Mouse (Mus musculus) splenic B cell, adult 2 months (primary cell): ENCODE measurements around the gene Smyd2.

Experiments
- DNase-seq: peaks from one replicate; pipeline ENCODE4 v3.0.0-alpha.2; 2011; ENCODE audit warnings: low read depth, low spot score
- H3K27me3 ChIP-seq: 2 replicates; pipeline ENCODE4 v1.6.1; 2012; ENCODE audit warnings: mild to moderate bottlenecking, low read length, moderate library complexity, mixed read lengths; ENCODE audit not compliant: control insufficient read depth, poor library complexity, insufficient read depth, severe bottlenecking
- H3K36me3 ChIP-seq: 2 replicates; pipeline ENCODE4 v1.6.1; 2012; ENCODE audit warnings: mild to moderate bottlenecking, low read length, moderate library complexity, mixed read lengths; ENCODE audit not compliant: control insufficient read depth, poor library complexity, insufficient read depth, severe bottlenecking

Gene Smyd2

DNA sequence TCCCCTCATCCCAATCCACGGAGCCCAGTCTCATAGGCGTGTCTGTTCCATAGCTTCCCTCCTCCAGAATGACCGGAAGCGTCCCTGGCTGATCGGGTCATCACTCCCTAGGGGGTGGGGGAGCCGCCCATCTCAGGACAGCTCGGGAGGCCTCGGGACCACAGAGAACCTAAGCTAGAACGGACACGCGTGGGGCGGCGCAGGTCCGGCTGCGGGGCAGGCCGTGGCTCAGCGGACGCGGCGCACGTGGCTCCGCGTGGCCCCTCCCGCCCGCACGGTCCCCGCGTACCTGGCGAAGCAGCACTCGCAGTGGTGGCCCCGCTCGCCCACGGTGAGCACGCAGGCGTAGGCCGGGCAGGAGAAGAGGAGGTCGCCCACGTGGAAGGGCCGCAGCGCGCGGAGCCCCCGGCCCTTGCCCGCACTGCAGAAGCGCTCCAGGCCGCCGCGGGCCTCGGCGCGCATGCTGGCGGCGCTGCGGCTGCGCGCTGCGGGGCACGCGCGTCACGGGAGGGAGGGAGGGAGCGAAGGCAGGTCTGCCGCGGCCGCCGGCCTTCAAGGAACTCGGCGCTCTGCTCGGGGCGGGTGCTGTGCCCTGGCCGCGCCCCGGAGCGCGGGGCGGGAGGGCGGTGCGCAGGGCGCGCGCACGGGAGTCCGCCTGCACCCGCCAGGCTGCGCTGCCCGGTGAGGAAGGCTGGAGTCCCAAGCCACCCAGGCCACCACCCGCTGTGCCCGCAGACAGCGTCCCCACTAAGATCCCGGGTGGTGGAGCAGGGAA lies at the start of gene Smyd2:
Gene Smyd2, minus strand, starts transcription at position 546 of the 775 bp plus-strand sequence.
- peak; percentile 59 for DNase-seq
- no peaks in the 10 kb centered on the region for H3K27me3 ChIP-seq
- H3K36me3 ChIP-seq = no peaks in the 10 kb centered on the region

DNA sequence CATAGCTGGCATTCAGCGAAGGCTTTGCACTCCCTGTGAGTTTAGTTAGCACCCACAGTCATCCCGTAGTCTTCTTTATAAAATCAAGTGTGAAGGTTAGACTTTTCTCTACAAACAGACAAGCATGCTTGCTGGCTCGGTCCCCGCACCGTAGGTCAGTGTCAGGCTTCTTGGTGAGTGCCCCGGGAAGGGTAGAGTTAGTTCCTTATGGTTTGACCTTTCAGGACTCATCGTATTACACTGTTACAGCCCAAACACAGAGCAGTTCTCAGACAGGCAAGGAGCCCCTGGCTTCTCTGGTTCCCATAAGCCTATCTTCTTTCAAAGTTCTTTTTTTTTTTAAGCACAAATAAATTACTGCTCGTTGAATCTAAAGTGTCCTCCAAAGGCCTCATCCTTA lies 48.2 kb upstream of the Smyd2 start:
- DNase-seq = no peak
- Histone ChIP-seq H3K36me3 (no peaks in the 10 kb centered on the region), H3K27me3 (no peaks in the 10 kb centered on the region)

DNA sequence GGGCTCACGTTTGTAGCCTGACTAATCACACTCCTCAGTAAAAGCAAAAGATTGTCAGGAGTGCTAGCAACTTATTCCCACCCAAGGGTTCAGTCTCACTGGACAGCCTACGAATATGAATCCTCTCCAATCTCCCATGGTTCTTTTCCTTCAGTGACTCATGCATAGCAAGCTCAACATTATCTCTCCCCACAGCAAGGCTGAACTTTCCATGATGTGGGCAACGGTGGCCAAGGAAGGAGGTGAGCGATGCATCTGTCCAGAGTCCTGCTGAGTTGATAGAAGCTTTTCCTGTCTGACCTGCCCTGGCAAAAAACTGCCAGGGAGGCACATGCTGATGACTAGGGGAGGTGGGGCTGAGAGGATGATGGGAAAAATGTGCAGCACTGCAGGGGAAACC lies 45.9 kb upstream of the Smyd2 start:
- no peak for DNase-seq
- H3K36me3 ChIP-seq = no peaks in the 10 kb centered on the region
- no peaks in the 10 kb centered on the region for H3K27me3 ChIP-seq

DNA sequence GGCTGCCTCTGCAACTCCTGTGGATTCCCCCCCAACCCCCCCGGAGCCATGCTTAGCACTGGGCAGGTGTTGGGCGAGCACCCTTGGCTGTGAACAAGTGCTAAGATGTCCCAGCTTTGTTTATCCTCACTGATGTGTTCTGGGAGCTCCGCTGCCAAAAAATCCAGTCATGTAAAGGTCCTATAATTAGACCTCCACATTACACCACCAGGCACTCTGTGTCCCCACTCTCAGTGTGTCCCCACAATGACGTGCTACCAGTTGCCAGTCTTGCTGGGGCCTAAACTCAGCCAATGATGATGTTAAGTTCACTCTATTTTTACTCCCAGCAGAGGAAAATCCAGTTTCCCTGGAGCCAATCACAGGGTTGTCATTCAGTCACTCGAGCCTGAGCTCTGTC lies 38.3 kb upstream of the Smyd2 start:
- Histone ChIP-seq H3K27me3 (no peaks in the 10 kb centered on the region), H3K36me3 (no peaks in the 10 kb centered on the region)
- DNase-seq = no peak

DNA sequence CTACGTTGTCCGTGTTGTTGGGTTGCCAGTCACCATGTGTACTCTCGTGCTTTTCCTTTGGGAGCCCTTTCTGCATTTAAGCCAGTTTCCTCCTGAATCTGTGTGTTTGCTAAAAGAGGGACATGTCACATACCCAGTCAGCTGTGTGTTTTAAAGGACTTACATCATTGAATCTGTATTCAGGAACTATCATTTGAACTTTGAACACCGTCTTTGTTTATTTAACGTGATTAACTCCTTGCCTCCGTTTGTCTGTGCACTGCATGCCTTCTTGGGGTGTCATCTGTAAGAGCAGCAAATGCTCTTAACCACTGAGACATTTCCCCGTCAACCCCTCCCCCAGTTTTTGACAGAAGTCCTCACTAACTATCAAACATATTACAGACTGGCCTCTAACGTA lies 37.6 kb upstream of the Smyd2 start:
- no peak for DNase-seq
- Histone ChIP-seq H3K27me3 (no peaks in the 10 kb centered on the region), H3K36me3 (no peaks in the 10 kb centered on the region)

DNA sequence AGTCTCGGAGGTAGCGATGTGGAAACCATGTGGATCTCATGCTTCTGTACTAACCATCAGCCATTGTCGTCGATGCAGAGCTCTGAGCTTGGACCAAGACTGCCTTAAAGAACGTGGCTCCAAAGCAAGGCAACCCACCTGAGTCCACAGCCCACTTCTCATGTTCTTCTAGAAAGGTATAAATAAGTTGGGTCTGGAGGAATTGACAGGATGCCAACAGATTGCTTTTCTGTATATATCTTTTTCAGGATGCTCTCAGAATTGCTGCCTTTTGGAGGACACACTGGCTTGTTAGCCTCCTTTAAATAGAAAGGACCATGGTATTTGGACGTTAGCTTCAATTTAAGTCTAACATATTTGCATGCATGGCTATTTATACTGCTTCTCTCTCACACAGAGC lies 29.7 kb upstream of the Smyd2 start:
- no peaks in the 10 kb centered on the region for H3K36me3 ChIP-seq
- H3K27me3 ChIP-seq = no peaks in the 10 kb centered on the region
- DNase-seq = no peak

DNA sequence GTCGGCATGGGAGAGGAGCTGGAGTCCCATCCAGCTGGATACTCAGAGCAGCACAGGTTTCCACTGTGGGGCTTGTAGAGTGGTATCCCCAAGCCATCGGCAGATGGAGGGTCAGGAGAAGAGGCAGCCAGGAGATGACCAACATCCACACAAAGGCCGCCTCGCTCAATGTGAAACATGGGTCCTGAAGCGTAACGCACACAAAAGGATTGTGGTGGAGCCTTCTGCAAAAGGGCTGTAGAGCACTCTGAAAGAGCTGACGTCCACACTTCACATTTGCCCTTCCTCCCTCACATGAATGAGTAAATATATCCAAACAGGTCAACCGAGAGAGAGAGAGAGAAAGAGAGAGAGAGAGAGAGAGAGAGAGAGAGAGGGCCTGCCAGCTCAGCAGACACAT lies 25.2 kb upstream of the Smyd2 start:
- Histone ChIP-seq H3K27me3 (no peaks in the 10 kb centered on the region), H3K36me3 (no peaks in the 10 kb centered on the region)
- DNase-seq = no peak

DNA sequence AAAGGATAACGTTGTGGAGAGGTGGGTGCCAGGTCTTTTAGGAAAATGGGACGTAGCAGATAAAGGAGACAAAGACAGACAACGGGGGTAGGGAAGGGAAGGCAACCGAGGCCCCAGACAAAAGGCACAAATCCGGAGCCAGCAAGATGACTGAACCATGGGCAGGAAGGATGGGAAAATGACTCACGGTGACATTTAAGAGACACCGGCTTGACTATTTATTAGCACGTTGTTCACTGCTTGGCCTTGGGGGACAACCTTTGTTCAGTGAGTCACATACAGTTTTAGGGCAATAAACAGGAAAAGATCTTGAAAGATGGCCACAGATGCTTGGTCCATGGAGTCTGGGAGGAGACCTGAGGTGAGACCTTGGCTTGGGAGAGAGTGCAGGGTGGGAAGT lies 24.0 kb upstream of the Smyd2 start:
- no peak for DNase-seq
- H3K36me3 ChIP-seq = no peaks in the 10 kb centered on the region
- H3K27me3 ChIP-seq = no peaks in the 10 kb centered on the region

DNA sequence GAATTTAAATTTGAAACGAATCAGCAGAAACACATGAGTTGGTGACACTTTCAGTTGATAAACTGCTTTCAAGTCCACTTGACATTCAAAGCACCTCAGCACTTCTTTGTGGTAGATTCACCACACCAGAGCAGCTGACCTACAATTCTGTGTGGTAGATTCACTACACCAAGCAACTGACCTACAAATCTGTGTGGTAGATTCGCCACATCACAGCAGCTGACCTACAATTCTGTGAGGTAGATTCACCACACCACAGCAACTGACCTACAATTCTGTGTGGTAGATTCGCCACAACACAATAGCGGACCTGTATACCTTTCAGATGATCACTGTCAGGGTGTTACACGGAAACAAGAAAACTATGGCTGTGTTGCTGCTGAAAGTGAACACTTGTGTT lies 19.6 kb upstream of the Smyd2 start:
- Histone ChIP-seq H3K27me3 (no peaks in the 10 kb centered on the region), H3K36me3 (no peaks in the 10 kb centered on the region)
- DNase-seq = no peak

DNA sequence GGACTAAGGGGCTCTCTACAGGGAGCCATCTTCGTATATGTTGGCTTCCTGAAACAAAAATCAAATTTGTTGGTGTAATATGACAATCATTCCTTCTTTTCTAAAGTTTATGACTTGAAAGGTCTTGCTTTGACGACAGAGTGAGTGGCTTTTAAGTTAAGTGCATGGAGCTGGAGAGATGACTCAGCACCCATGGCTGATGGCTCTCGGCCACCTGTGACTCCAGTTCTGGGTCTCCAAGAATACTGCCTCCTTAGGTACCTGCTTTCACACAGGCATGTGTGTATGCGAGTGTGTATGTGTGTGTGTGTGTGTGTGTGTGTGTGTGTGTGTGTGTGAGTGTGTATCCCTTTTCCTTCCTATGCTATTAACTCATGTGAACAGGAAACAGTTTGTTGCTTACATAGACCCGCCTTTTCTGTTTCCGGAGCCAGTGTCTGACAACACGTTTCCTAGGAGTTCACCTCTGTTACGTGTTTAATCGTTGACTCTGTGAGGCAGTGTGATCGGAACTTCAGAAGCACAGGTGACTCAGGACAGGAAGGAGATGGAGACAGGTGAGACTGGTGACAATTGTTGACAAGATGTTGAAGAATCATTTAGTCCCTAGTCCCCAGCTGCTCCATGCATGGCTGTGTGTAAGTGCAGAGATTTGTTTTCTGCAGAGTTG lies 14.4 kb upstream of the Smyd2 start:
- no peak for DNase-seq
- Histone ChIP-seq H3K27me3 (no peaks in the 10 kb centered on the region), H3K36me3 (no peaks in the 10 kb centered on the region)

DNA sequence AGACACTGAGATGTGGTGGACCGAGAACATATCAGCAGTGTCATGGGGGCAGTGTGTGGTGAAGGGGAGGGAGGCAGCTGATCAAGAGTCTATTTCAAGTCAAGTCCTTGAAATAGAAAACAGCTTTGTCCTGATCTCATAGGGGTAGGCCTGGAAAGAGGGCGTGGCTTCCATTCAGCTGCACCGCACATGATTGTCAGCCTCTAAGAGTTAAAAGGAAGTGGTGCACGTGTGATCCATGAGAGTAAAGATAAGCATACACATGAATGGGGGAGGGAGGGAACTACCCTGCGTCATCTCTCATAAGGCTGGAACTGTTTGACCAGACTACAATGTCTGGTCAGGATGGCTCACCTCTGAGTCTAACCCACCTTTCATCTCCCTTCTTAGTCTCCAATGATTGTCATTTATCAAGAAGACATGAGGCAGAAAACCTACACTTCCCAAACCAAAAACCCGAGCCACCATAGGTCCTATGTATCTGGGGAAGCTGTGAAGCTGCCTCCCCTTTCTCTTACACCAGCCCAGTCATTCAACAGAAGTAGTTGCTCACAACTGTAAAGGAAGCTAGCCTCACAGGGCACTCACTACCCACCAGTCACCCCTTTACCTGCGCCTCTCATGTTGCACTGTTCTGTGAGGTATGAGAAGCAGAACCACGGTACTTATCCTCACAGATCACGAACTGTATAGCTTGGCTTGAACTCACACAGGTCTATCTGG lies 11.5 kb upstream of the Smyd2 start:
- H3K27me3 ChIP-seq = no peaks in the 10 kb centered on the region
- peak; percentile 34 for DNase-seq
- H3K36me3 ChIP-seq = no peaks in the 10 kb centered on the region

DNA sequence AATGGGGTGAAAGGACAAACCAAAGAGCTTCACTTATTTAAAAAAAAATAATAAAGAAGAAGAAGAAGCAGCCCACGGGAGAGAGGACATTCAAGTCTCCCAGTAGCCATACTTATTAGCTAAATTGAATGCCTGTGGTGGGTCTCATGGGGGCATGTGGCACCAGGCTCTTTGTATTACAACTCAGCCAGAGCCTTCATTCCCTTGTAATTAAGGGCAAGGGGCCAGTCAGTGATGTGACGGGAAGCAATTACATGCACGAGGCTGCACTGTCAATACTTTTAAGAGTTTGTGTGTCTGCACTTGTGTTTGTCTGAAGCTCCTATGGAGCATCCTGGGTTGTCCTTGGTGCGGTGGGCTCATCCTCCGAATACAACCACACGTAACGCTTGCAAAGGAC lies 10.8 kb upstream of the Smyd2 start:
- H3K27me3 ChIP-seq = no peaks in the 10 kb centered on the region
- H3K36me3 ChIP-seq = no peaks in the 10 kb centered on the region
- no peak for DNase-seq

DNA sequence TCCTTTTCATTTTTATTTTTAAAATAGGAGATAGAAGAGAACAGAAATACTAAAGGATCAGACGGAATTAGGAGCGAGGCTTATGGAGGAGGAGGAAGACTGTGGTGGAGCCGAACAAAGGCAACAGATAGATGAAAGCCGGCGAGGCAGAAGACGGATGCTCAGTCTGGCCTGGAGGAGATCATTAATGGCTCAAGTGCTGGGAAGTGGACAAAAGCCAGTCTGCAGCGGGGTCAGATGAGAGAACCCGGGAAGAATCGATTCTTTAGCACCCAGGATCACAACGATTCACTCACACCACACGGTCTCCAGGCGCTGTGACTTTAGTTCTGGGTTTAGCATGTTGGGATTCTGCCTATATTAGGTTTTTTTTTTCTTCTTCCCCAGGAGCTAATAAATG lies 10.0 kb upstream of the Smyd2 start:
- Histone ChIP-seq H3K36me3 (no peaks in the 10 kb centered on the region), H3K27me3 (no peaks in the 10 kb centered on the region)
- no peak for DNase-seq

DNA sequence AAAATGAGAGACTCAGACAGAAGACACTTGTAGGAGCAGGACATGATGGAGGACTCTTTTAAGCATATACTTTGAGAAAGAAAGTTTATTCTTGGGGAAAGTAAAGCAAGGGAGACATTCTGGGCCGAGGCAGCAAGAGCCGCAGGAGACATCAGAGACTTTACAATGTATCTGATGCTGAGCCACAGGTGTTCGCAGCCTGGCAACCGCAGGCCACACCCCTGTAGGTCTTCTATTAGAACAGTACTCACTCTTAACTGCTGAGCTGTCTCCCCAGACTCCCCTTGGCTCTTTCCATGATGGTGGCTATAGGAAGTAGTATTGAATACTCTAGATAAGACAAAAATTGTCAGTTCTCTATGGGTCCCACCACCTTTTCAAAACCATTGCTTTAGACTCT lies 7.7 kb upstream of the Smyd2 start:
- no peaks in the 10 kb centered on the region for H3K27me3 ChIP-seq
- no peak for DNase-seq

DNA sequence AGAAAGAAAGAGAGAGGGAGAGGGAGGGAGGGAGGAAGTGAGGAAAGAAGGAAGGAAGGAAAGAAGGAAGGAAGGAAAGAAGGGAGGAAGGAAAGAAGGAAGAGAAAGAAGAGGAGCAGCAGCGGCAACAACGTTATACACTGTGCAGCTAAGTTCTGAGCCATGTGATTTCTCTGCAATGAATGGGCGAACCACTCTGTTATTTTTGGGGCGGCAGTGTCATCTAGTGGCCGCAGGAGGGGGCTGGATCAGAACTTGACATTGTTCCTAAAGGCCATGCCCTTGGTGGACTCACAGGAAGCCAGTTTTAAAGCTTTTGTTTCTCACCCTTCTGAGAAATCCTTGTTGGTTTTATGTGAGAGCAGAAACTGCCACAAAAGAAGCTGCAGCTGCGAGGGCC lies 5.5 kb upstream of the Smyd2 start:
- Histone ChIP-seq H3K27me3 (no peaks in the 10 kb centered on the region), H3K36me3 (no peaks in the 10 kb centered on the region)
- peak; percentile 62 for DNase-seq

More for the DNA sequence above, 7.7 kb upstream of the Smyd2 start:
- no peaks in the 10 kb centered on the region for H3K36me3 ChIP-seq
